In genomic region chr7:125262672-125263365, GRCm38 (mm10) we compare ENCODE assay signal across 14 mouse cellular contexts.
DNase-seq lines count a peak whose midpoint lies in the region; ATAC-seq lines count a peak whose summit lies in the region.
"Had no signal": no experiment of that assay in that cellular context is flagged by ENCODE, and none has a peak within 500 bp of the region (broad histone marks: within the 10 kb centered on the region; RNA-seq: fewer than 3 reads in every experiment).

No protein-coding gene starts in this region.

- DNase-seq in layer of hippocampus, postnatal 10 days (ENCODE audit: low spot score in 2 of 2): peak; percentile 27 to 36
- no peak for DNase-seq in layer of hippocampus, adult 11-12 months (ENCODE audit: low spot score)
- DNase-seq in mesoderm, embryonic 11.5 days (ENCODE audit: low read depth, low spot score): peak; percentile 60
- peak; percentile 87 for DNase-seq in retina, postnatal 1 day
- no peak for DNase-seq in B cell, adult 2 months
- DNase-seq in c-Kit-positive CD71-positive TER-119-positive erythroid progenitor cells, embryonic 14.5 days (ENCODE audit: low spot score): no peak
- DNase-seq in testis, postnatal 14 days (ENCODE audit: low spot score): no peak
- DNase-seq: adrenal gland, postnatal 36 days; cerebellum, adult 9-11 months; kidney, adult 18-20 months; liver, postnatal 0 days had no signal

- no peaks in the 10 kb centered on the region for H3K9me3 ChIP-seq in forebrain, embryonic 15.5 days
- H3K9me3 ChIP-seq: stomach, embryonic 15.5 days had no signal

- 37% methylated on average over 12 of the region's 12 CpGs for WGBS in forebrain, embryonic 15.5 days

- H3K27ac ChIP-seq in forebrain, embryonic 15.5 days (replicated peaks): no peak overlapping the region
- H3K27ac ChIP-seq: left cerebral cortex, adult 2 months; stomach, embryonic 15.5 days had no signal

- H3K9ac ChIP-seq in forebrain, embryonic 15.5 days (replicated peaks): no peak overlapping the region
- H3K9ac ChIP-seq: liver, postnatal 0 days; stomach, embryonic 15.5 days had no signal

- peak; percentile 88 for ATAC-seq in forebrain, embryonic 15.5 days (replicated peaks)
- ATAC-seq: liver, postnatal 0 days had no signal

- H3K4me2 ChIP-seq in forebrain, embryonic 15.5 days (replicated peaks): no peak overlapping the region
- H3K4me2 ChIP-seq: stomach, embryonic 15.5 days had no signal

- H3K27me3 ChIP-seq in forebrain, embryonic 15.5 days: no peaks in the 10 kb centered on the region
- H3K27me3 ChIP-seq: stomach, embryonic 15.5 days had no signal

- peaks cover 11% of the 10 kb centered on the region; the same call in 1 of the 2 replicates for H3K4me1 ChIP-seq in forebrain, embryonic 15.5 days
- H3K4me1 ChIP-seq: stomach, embryonic 15.5 days had no signal

- no peak overlapping the region for H3K4me3 ChIP-seq in forebrain, embryonic 15.5 days
- H3K4me3 ChIP-seq: left cerebral cortex, adult 2 months; stomach, embryonic 15.5 days had no signal

- no peaks in the 10 kb centered on the region for H3K36me3 ChIP-seq in forebrain, embryonic 15.5 days
- H3K36me3 ChIP-seq: stomach, embryonic 15.5 days had no signal

Comparison
In these comparisons a context has a peak if more than half of its experiments do, and no peak if none do; other contexts are left out.
1. DNase-seq: peak in layer of hippocampus, postnatal 10 days (2 of 2), mesoderm, embryonic 11.5 days (single experiment) and retina, postnatal 1 day (single experiment); none in layer of hippocampus, adult 11-12 months (single experiment), B cell, adult 2 months (0 of 2), c-Kit-positive CD71-positive TER-119-positive erythroid progenitor cells, embryonic 14.5 days (single experiment) and testis, postnatal 14 days (single experiment).